Mouse (Mus musculus) gastrocnemius, postnatal 36 days (tissue): ENCODE results near the gene Wars2. TPM values are rescaled to one million over a fixed set of nuclear protein-coding genes. Genes with fewer than 3 reads are reported as not detected.

Experiments
- DNase-seq, 2 experiments: peaks; one replicate each; pipeline ENCODE4 v3.0.0; 2022
- intact Hi-C: fragments of 180-260 bp; cut with DNase I; formaldehyde crosslinking; loops from one replicate; pipeline ENCODE4 v1.15.1; 2025
- total RNA-seq, 2 experiments: library from RNA; stranded (reverse); gene quantifications; 2 replicates each; pipeline ENCODE4 v1.2.3; 2021

The Wars2 gene
- total RNA-seq, 2 experiments from 2014 or later: 5.5 to 5.8 TPM

- intact Hi-C loops: loop anchor here (5.0 to 10.0 kb wide), 2 partner anchors 252 to 630 kb away; no protein-coding TSS in a partner anchor
- DNase-seq: no peak
Observed at GRCm38 (mm10) chr3:99242481-99242880, 101.6 kb downstream of the Wars2 start.

- DNase-seq: no peak
- intact Hi-C loops: loop anchor here (10.0 kb wide), 1 partner anchor 249 kb away; no protein-coding TSS in a partner anchor
Observed at GRCm38 (mm10) chr3:99245341-99245740, 104.5 kb downstream of the Wars2 start.

- intact Hi-C loops: loop anchor here (10.0 kb wide), 1 partner anchor 248 kb away; no protein-coding TSS in a partner anchor
- DNase-seq: peak in 1 of 2 experiments; percentile 44
Observed at GRCm38 (mm10) chr3:99246629-99247028, 105.8 kb downstream of the Wars2 start.

- intact Hi-C loops: loop anchor here (10.0 kb wide), 1 partner anchor 247 kb away; no protein-coding TSS in a partner anchor
- peak; percentile 49 to 50 for DNase-seq
Observed at GRCm38 (mm10) chr3:99247586-99247985, 106.7 kb downstream of the Wars2 start.

DNA sequence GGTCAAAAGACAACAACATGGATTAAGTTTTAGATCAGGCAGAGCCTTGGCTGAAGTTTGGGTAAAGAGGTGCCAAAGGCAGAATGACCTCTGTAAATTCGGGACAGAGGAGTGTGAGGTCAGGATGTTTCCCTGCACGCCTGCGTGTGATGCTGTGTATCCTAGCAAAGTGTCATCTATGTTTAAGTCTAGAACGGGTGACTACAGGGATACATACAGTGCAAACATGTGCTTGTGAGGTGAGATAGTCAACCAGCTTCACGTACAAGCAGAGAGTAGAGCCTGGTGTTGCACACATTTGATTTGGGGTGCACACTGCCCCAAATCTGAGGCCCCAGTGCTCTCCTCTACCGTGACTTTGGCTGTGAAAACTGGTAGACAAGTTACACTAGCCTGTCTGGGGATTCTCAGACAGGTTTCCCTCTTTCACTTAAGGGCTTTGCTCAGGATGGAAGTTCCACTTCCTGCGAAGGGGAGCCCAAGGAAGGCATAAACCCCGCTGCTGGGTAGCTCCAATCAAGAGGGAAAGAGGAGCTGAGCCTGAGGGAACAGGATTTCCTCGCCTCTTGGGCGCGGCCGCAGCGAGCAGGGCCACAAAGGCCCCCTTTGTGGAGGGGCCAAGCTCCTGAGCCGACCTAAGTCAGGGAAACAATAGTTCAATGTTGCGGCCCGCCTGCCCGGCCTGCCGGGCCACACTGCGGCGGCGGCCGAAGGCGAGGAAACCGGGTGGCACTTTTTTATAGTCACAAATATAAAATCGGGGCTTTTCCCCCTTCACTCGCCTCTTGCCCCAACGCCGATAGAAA is 107.3 kb downstream of the Wars2 start:
- intact Hi-C loops: loop anchor here (10.0 kb wide), 1 partner anchor 247 kb away; no protein-coding TSS in a partner anchor
- DNase-seq: no peak

DNA sequence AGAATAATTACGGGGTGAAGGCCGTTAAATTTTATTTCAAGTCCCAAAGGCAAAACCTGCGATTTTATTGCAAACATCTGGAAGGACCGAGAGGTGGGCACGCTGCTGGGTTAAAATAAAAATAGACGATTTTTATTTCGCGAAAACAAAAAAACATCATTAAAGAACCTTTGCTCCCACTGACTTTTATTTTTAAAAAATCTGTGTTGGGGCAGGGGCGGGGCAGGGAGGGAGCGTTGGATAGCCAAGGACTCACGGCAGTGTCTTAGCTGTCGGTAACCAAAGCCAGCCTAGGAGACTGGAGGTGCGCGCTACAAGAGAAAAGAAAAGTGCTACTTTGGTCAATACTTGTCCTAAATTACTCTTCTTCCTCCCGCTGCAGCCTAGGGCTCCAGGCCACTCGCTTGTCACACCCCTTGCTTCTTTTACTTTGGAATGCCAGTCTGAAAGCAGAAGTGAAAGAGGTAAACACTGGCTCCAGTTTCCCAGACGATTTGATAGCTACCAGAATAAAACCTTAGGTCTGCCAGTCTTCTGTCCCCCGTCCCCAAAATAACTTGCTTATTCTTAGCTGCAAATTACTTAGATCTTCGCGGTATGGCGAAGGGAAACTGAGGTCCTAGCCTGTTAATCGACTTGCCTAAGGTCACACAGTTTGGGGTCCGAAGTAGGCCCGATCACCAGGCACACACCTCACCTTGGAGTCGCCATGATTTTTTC is 108.1 kb downstream of the Wars2 start:
- DNase-seq: no peak
- intact Hi-C loops: loop anchor here (10.0 kb wide), 1 partner anchor 246 kb away; no protein-coding TSS in a partner anchor

DNA sequence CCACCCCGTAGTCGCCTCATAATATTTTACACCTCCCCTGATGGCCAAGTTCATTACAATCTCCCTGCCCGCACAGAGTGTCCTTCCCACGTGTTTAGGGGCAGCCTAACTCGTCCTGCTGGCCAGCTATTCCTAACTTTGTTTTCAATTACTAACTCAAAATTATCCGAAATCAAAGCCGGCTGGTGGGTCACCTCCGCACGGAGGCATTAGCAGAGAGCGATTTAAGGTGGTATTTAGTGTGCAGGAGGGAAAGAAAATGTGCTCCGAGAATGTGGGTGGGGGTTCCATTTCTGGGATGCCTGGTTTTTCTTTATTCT is 108.6 kb downstream of the Wars2 start:
- intact Hi-C loops: loop anchor here (10.0 kb wide), 1 partner anchor 245 kb away; no protein-coding TSS in a partner anchor
- DNase-seq: no peak

- intact Hi-C loops: loop anchor here (5.0 to 10.0 kb wide), 3 partner anchors 47 to 687 kb away; no protein-coding TSS in a partner anchor
- no peak for DNase-seq
Observed at GRCm38 (mm10) chr3:99249906-99250305, 109.0 kb downstream of the Wars2 start.

DNA sequence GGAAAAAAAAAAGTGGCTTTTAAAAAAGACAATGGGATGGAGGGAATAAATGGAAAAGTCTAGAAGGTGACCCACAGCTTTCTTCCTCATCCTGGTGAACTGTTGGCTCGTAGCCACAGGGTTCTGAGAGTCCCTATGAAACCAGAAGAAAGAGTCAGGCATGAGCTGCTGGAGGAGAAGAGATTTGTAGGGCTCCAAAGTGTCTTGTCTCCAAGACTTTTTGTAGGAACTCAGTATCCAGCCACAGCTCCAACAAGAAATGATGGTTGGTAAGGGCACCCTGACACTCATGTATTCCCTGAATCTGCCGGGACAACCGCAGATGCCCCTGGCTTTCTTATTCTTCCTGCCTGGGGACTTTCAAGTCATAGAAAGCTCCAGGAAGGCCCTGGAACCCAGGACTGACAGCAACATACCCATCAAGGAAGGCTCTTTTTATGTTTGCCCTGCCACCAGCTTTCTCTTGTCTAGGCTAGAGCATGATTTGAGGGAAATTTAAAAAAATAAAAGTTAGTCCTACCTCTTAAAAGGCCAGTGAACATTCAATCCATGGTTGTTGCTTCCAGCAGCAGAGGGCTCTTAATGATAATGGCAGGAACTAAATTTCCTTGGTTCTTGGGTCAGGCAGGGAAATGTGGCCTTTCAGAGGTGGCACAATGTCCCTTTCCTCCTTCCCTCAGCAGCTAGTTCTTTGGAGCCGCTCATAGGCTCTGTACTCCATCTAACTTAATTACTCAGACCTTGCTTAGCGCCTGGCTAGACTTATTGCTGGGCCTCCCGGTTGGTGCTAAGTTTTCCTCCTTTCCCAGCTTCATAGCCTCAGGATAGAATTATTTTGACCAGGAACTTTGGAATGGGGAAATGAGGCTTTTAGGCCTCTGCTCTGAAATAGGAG is 110.7 kb downstream of the Wars2 start:
- DNase-seq: no peak
- intact Hi-C loops: loop anchor here (5.0 kb wide), 2 partner anchors 46 to 686 kb away; no protein-coding TSS in a partner anchor

GRCm38 (mm10) chr3:99252461-99253091 is 111.7 kb downstream of the Wars2 start:
- DNase-seq: no peak
- intact Hi-C loops: loop anchor here (5.0 kb wide), 2 partner anchors 45 to 685 kb away; no protein-coding TSS in a partner anchor

GRCm38 (mm10) chr3:99253092-99253488 is 112.2 kb downstream of the Wars2 start:
- intact Hi-C loops: loop anchor here (5.0 kb wide), 2 partner anchors 44 to 684 kb away; no protein-coding TSS in a partner anchor
- DNase-seq: peak; percentile 64 to 72

DNA sequence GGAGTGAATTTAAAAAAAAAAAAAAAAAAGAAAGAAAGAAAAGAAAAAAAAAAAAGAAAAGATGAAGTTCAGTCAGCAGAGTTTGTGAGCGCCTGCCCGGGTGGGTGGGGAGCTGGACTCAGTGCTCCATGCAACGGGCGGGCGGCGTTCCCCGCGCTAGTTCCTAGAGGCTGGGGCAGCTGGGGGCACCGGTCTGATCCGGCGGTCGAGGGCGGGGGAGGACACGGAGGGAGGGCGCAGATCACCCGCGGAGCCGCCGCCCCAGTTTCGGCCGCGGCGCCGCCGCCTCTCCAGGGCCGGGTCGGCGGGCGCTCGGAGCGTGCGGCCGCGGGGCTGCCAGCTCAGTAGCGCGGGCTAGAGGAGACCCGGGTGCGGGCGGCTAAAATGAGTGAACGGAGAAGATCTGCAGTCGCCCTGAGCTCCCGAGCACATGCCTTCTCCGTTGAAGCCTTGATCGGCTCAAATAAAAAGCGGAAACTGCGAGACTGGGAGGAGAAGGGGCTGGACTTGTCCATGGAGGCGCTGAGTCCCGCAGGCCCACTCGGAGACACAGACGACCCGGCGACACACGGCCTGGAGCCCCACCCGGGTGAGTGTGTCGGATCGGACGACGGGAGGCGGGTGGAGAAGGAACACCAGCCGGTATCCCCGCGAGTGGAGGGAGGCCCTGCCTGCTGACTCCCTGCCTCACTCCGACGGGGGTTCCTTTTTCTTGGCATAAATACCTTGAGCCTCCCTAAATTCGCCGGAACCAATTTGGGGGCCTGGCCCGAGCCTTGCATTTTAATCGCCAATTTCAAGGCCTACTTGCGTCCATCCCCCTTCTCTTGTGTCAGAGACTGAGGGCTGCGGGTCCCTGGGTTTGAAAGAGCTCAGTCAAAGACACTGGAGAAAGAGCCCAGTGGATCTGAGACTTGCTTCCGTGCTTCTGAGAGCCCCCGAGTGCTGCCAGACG is 112.9 kb downstream of the Wars2 start:
- DNase-seq: peak; percentile 70 to 74
- intact Hi-C loops: loop anchor here (5.0 kb wide), 2 partner anchors 44 to 684 kb away; no protein-coding TSS in a partner anchor

GRCm38 (mm10) chr3:99254559-99255151 is 113.8 kb downstream of the Wars2 start:
- DNase-seq: peak; percentile 36 to 43
- intact Hi-C loops: loop anchor here (5.0 kb wide), 3 partner anchors 43 to 683 kb away; no protein-coding TSS in a partner anchor

DNA sequence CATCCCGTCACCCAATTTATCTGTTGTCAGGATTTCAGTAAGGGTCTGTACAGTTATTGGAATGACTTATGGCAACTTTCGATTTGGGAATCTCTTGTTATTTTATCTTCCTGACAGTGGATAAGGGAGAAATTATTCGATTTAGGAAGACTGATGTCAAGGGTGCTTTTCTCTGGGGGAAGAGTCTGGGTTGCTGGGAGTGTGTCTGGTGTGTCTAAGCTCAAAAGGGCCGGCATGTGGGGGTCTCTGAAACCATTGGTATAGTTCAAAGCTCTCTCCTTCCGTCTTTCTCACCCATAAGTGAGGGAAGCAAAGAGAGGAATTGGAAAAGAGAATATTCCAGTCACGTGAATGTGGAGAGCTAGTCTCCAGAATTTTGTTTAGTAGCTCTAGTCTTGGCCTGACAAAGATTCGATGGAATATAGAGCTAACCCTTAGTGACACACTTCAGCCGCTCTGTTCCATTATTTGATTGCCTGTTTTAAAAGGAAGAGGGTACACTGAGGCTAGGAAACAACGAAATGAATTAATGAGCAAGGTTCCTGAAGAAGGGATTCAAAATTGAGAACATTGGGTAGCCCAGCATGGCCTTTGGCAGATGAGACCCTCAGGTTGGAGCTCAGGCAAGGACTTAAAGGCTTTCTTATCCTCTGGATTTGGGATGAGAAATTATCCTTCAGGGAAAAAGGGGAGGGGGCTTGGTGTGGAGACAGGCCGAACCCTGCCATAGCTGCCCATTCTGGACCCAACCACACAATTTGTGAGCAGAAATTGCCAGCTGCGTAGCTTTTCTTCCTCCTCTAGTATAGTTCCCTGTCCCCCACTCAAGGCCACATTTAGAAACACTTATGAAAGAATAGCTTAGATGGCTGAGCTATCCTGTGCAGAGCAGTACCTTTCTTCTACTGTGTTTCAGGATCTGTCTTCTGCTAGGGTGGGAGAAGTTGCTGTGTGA is 114.8 kb downstream of the Wars2 start:
- no peak for DNase-seq
- intact Hi-C loops: loop anchor here (5.0 kb wide), 1 partner anchor 567 kb away; no protein-coding TSS in a partner anchor

- intact Hi-C loops: loop anchor here (5.0 kb wide), 1 partner anchor 566 kb away; no protein-coding TSS in a partner anchor
- DNase-seq: no peak
Observed at GRCm38 (mm10) chr3:99256366-99256750, 115.5 kb downstream of the Wars2 start.

- intact Hi-C loops: loop anchor here (5.0 kb wide), 1 partner anchor 566 kb away; no protein-coding TSS in a partner anchor
- DNase-seq: peak; percentile 41 to 46
Observed at GRCm38 (mm10) chr3:99256766-99257165, 115.9 kb downstream of the Wars2 start.
